Mouse (Mus musculus): ENCODE measurements around the gene Rab43. TPM values are rescaled to one million over a fixed set of nuclear protein-coding genes. Genes with fewer than 3 reads are reported as not detected.

Rab43 gene
- total and polyA plus RNA-seq, 2 experiments from 2014 or later = 6.7 to 19.7 TPM

DNA sequence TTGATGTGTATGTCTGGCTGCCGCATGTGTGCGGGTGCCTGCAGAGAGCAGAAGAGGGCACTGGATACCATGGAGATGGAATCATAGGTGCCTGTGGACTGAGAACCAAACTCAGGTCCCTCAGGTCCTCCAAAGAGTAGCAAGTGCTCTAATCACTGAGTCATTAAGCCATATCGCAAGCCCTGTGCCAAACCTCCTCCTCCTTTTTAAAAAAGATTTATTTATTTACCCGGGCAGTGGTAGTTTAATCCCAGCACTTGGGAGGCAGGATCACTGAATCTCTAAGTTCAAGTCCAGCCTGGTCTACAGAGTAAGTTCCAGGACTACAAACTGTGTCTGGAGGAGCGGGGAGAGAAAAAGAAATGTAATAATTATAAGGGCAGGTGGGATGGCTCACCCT lies 2.5 kb upstream of the Rab43 start:
- ATAC-seq (ENCODE audit: insufficient read depth, low read depth) (no peak), DNase-seq (ENCODE audit: low spot score) (no peak)
- Histone ChIP-seq H3K9me3 (replicated peaks; ENCODE audit: control insufficient read depth, low read length) (no peaks in the 10 kb centered on the region), H3K4me1 (ENCODE audit: control insufficient read depth, insufficient read depth) (peaks cover 11% of the 10 kb centered on the region), H3K27ac (ENCODE audit: low read depth) (no peak overlapping the region), H3K4me3 (ENCODE audit: low read depth, low read length) (no peak overlapping the region), H3K4me2 (ENCODE audit: low read depth, low read length) (no peak overlapping the region), H3K36me3 (replicated peaks; ENCODE audit: control insufficient read depth, insufficient read depth, low read length) (peaks cover 40% of the 10 kb centered on the region), H3K9ac (replicated peaks; ENCODE audit: low read depth, low read length) (no peak overlapping the region), H3K27me3 (ENCODE audit: control insufficient read depth, insufficient read depth, low read length) (no peaks in the 10 kb centered on the region)
- WGBS = 89% methylated on average over 5 of the region's 5 CpGs
- no peak for TF ChIP-seq EP300 (IDR thresholded peaks at IDR 0.05; ENCODE audit: low read depth)

DNA sequence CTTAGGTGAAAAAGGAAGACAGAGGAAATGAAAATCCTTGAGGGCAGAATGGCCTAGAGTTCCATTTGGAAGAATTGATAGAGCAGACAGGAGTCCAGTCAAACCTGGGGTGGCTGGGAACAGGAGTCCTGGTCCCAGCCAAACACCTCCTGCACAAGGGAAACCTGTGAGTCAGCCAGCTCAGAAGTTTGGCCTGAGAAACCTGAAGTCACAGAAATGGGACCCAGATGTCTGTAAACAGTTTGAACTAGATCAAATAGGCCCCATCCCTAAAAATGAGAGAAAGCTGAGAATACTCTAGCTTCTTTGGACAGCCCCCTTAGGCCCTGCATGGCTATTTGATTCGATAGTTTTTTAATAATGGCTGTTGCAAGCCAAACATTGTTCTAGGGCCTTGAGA lies 692 bp upstream of the Rab43 start:
- Histone ChIP-seq H3K9me3 (replicated peaks; ENCODE audit: control insufficient read depth, low read length) (no peaks in the 10 kb centered on the region), H3K36me3 (replicated peaks; ENCODE audit: control insufficient read depth, insufficient read depth, low read length) (peaks cover 26% of the 10 kb centered on the region), H3K9ac (replicated peaks; ENCODE audit: low read depth, low read length) (no peak overlapping the region), H3K4me2 (ENCODE audit: low read depth, low read length) (peak overlapping the region; percentile 94), H3K4me3 (ENCODE audit: low read depth, low read length) (no peak overlapping the region), H3K27me3 (ENCODE audit: control insufficient read depth, insufficient read depth, low read length) (no peaks in the 10 kb centered on the region), H3K4me1 (ENCODE audit: control insufficient read depth, insufficient read depth) (peaks cover 12% of the 10 kb centered on the region), H3K27ac (ENCODE audit: low read depth) (no peak overlapping the region)
- TF ChIP-seq CTCF (IDR thresholded peaks at IDR 0.05; ENCODE audit: low read depth) (no peak), EP300 (IDR thresholded peaks at IDR 0.05; ENCODE audit: low read depth) (no peak)
- no peak for DNase-seq (ENCODE audit: low spot score)
- no peak for ATAC-seq (ENCODE audit: insufficient read depth, low read depth)
- WGBS = 95% methylated on average over 1 of the region's 1 CpGs

DNA sequence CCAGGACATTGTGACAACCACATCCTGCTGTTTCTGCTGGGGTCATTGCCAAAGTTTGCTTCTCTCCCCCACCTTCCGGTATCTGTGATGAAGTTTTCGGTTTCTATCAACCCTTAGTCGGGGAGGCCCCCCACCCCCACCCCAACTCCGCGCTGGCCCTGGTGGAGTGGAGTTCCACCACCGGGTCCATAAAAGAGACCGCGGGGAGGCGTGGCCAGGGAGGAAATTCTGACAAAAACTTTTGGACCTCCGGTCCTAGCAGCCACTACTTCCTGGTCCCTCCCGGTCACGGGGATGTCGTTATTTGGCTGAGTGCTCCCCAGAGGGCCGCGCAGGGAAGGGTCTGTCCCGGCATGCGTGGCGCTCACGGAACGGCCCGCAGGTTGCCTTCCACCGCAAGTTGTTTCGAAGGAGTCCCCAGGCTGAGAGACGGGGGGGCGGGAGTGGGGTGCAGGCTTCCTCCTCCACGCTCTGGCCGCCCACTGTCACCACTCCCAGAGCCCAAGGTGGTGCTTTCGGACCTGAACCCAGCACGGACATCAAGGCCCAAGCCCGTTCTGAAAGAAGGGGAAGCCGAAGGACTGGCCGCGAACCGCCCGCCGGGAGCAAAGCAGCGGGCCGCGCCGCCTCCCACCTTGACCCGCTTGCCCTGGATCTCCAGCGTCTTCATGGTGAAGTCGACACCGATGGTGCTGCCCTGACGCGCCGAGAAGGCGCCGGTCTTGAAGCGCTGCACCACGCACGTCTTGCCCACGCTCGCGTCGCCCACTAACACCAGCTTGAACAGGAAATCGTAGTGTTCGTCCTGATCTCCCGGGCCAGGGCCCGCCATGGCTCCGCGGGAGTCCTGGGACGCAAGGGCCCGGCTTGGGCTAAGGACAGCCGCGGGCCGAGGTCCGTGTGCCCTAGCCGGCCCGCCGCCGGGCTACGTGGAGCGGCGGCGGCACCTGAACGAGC lies 973 bp downstream of the Rab43 start:
- H3K36me3 ChIP-seq (replicated peaks; ENCODE audit: control insufficient read depth, insufficient read depth, low read length) = peaks cover 11% of the 10 kb centered on the region; the same call in 1 of the 2 replicates
- WGBS = under 1% methylated on average over 73 of the region's 77 CpGs
- peaks cover 19% of the 10 kb centered on the region for H3K4me1 ChIP-seq (ENCODE audit: control insufficient read depth, insufficient read depth)
- H3K27ac ChIP-seq (ENCODE audit: low read depth) = peak overlapping the region; percentile 89
- peak overlapping the region; percentile 94 for H3K4me2 ChIP-seq (ENCODE audit: low read depth, low read length)
- TF ChIP-seq CTCF (IDR thresholded peaks at IDR 0.05; ENCODE audit: low read depth) (no peak), EP300 (IDR thresholded peaks at IDR 0.05; ENCODE audit: low read depth) (no peak)
- peak overlapping the region; percentile 81 for H3K9ac ChIP-seq (replicated peaks; ENCODE audit: low read depth, low read length)
- peak overlapping the region; percentile 75 for H3K4me3 ChIP-seq (ENCODE audit: low read depth, low read length)
- H3K9me3 ChIP-seq (replicated peaks; ENCODE audit: control insufficient read depth, low read length) = no peaks in the 10 kb centered on the region
- ATAC-seq (ENCODE audit: insufficient read depth, low read depth) = peak; percentile 57
- no peaks in the 10 kb centered on the region for H3K27me3 ChIP-seq (ENCODE audit: control insufficient read depth, insufficient read depth, low read length)
- DNase-seq (ENCODE audit: low spot score) = peak; percentile 58

DNA sequence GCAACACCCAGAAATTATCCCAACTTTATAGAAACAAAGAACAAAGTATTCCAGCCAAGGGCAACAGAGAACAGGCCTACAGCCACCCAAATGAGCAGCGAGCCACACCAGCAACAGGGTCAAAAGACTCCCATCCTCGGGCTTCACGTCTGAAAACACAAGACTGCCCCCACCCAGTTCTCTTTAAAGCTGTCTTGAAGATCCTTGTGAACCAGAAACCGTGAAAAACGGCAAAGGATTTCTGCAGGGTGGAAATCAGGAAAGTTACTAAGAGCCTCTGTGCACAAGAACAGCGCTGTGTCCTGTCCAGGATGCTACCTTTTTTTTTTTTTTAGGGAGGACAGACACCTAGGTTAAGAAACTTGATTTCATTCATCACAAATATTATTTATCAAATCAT lies 1.7 kb downstream of the Rab43 start:
- peaks cover 19% of the 10 kb centered on the region for H3K4me1 ChIP-seq (ENCODE audit: control insufficient read depth, insufficient read depth)
- ATAC-seq (ENCODE audit: insufficient read depth, low read depth) (no peak), DNase-seq (ENCODE audit: low spot score) (no peak)
- no peak for TF ChIP-seq EP300 (IDR thresholded peaks at IDR 0.05; ENCODE audit: low read depth)
- TF ChIP-seq CTCF (IDR thresholded peaks at IDR 0.05; ENCODE audit: low read depth) = no peak
- H3K27ac ChIP-seq (ENCODE audit: low read depth) = peak overlapping the region; percentile 89
- no peaks in the 10 kb centered on the region for H3K27me3 ChIP-seq (ENCODE audit: control insufficient read depth, insufficient read depth, low read length)
- 36% methylated on average over 6 of the region's 6 CpGs for WGBS
- H3K4me3 ChIP-seq (ENCODE audit: low read depth, low read length) = peak overlapping the region; percentile 75
- 0 out of 2 replicates have a peak, but pooled peaks cover 7% of the 10 kb centered on the region for H3K36me3 ChIP-seq (replicated peaks; ENCODE audit: control insufficient read depth, insufficient read depth, low read length)
- H3K4me2 ChIP-seq (ENCODE audit: low read depth, low read length) = peak overlapping the region; percentile 94
- no peaks in the 10 kb centered on the region for H3K9me3 ChIP-seq (replicated peaks; ENCODE audit: control insufficient read depth, low read length)
- 0 out of 2 replicates have a peak overlapping the region, but pooled peaks have one; percentile 81 for H3K9ac ChIP-seq (replicated peaks; ENCODE audit: low read depth, low read length)

DNA sequence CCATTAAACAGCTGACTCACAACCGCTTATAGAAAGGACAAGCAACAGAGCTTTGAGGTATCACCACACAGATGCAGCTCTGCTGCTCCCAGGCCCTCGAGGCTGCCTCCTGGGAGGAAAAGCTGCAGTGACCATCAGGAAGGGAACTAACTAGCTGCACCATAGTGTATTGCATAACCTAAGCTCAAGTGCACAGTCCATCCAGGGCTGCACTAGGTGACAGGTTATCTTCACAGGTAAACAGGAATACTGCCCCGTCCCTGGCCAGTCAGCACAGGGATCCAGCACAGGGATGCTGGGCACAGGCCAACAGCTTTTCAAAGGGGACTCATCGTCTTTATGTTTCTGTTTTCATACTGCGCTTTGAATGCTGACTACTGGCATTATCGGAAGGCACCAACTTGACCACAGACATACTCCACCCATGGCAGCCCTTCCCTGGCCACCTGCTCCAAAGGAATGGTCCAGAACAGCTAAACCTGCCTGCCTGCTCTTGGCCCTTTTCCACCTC lies 2.3 kb downstream of the Rab43 start:
- 75% methylated on average over 6 of the region's 6 CpGs for WGBS
- no peaks in the 10 kb centered on the region for H3K27me3 ChIP-seq (ENCODE audit: control insufficient read depth, insufficient read depth, low read length)
- H3K36me3 ChIP-seq (replicated peaks; ENCODE audit: control insufficient read depth, insufficient read depth, low read length) = 0 out of 2 replicates have a peak, but pooled peaks cover 7% of the 10 kb centered on the region
- TF ChIP-seq EP300 (IDR thresholded peaks at IDR 0.05; ENCODE audit: low read depth) = no peak
- TF ChIP-seq CTCF (IDR thresholded peaks at IDR 0.05; ENCODE audit: low read depth) = no peak
- peaks cover 19% of the 10 kb centered on the region for H3K4me1 ChIP-seq (ENCODE audit: control insufficient read depth, insufficient read depth)
- no peaks in the 10 kb centered on the region for H3K9me3 ChIP-seq (replicated peaks; ENCODE audit: control insufficient read depth, low read length)
- peak overlapping the region; percentile 75; the same call in 1 of the 2 replicates for H3K4me3 ChIP-seq (ENCODE audit: low read depth, low read length)
- peak overlapping the region; percentile 94 for H3K4me2 ChIP-seq (ENCODE audit: low read depth, low read length)
- ATAC-seq (ENCODE audit: insufficient read depth, low read depth) (no peak), DNase-seq (ENCODE audit: low spot score) (no peak)
- H3K27ac ChIP-seq (ENCODE audit: low read depth) = peak overlapping the region; percentile 28
- H3K9ac ChIP-seq (replicated peaks; ENCODE audit: low read depth, low read length) = no peak overlapping the region
